Mouse (Mus musculus): ENCODE data around the gene 1700020D05Rik.
A peak's percentile ranks its signal among the peaks of the same experiment; 100 is the strongest.

1700020D05Rik gene

DNA sequence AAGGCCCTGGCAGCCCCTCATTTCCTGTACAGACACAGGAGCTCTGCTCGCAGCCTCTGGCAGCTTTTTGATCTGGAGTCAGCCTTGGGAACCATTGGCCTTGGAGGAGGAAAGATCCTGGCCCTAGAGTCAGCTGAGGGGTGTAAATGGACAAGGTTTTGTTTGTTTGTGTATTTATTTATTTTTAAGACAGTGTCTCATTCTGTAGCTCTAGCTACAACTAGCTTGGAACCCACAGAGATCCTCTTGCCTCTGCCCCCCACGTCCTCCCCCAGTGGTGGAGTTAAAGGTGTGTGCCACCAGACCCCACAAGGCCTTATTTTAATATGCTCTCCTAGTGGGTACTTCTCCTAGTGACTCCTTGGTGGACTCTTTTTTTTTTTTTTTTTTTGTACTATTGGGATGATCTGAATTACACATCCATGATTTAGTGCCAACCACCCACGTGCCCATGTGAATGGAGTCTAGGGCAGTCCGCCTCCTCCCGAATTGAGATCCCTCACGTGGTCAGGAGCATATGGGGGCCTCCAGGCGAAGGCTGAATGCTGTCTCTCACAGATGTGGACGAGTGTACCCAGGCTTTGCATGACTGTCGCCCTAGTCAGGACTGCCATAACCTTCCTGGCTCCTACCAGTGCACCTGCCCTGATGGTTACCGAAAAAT, 26.5 kb downstream of the 1700020D05Rik start:
- no peak for DNase-seq (ENCODE audit: extremely low read depth, low read depth)

DNA sequence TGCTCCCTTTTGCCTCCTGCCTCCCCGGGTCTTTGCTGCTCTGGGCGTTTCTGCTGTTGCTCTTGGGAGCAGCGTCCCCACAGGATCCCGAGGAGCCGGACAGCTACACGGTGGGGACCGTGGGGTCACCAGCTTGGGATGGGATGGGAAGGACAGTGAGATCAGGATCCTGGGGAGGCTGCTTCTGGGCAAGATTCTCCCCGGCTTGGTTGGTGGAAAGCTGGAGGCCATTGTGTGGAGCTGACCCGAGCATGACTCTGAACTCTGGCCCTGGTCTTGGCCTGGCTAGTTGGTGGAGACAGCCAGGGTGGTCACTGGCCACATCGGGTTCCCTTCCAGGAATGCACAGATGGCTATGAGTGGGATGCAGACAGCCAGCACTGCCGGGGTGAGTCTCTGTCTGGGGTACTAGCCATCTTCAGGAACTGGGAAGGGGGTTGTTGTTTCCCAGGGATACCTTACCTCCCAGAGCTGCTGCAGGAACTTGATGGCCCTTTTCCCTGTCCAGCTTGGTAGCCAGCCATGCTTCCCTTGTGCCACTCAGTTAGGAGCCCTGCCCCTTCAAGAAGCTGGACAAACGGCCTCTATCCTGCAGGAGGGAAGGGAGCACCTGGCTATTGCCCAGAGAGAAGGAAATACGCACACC, 28.4 kb downstream of the 1700020D05Rik start:
- no peak for DNase-seq (ENCODE audit: extremely low read depth, low read depth)

- DNase-seq (ENCODE audit: extremely low read depth, low read depth) = no peak
Observed at GRCm38 (mm10) chr19:5474281-5475068, 29.1 kb downstream of the 1700020D05Rik start.

GRCm38 (mm10) chr19:5473720-5474119, 29.9 kb downstream of the 1700020D05Rik start, which contains the start of gene Efemp2:
TSS of gene Efemp2 (plus strand) at chr19:5473954.
- peak; percentile 76 for DNase-seq (ENCODE audit: extremely low read depth, low read depth)

DNA sequence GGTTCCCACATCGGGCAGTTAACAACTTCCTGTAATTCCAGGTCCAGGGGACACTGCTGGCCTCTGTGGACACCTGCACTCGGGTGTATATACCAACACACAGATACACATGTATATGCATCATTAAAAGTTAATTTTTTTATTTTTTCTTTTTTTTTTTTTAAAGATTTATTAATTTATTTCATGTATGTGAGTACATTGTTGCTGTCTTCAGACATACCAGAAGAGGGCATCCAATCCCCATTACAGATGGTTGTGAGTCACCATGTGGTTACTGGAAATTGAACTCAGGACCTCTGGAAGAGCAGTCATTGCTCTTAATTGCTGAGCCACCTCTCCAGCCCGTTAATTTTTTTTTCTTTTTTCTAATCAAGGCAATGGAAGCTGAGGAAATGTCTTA, 30.7 kb downstream of the 1700020D05Rik start:
- DNase-seq (ENCODE audit: extremely low read depth, low read depth) = no peak

DNA sequence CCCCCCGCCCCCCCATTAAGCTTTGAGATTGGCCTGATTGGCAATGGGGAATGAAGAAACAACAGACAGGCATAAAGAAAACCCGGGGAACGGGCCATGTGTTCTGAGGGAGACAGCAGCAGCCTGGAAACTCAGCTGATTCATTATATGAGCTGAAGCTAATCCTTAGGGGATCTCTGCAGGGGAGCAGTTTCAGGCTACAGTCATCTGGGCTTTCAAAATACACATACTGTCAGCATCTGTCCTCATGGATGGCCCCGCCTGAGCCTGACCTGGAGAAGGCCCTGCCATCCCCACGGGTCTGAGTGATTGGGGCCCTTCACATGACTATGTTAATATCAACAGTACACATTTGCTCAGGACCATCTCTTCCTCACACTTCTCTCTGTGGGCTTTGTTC, 31.7 kb downstream of the 1700020D05Rik start:
- no peak for DNase-seq (ENCODE audit: extremely low read depth, low read depth)

DNA sequence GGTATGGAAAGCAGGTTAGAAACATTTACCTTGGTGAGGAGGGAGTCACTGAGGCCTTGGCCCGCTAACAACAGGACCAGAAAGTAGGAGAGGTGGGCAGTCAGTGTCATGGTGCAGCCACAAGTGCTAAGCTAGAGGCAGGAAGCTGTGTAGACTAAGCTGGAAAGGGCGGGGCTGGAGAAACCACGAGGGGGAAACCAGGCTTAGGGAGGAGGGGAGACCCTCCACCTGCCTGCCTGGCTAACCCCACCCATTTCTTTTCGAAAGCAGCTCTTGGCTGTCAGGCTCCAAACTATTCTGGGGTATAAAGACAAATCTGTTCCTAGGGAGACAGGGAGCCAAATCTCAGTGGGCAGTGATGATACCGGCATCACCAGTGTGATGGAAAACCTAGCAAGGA, 35.2 kb downstream of the 1700020D05Rik start, which contains the start of gene Ctsw:
Gene Ctsw (minus strand): TSS at position 134 of the 400 bp plus-strand sequence.
- DNase-seq (ENCODE audit: extremely low read depth, low read depth) = no peak

GRCm38 (mm10) chr19:5466916-5467500, 36.6 kb downstream of the 1700020D05Rik start:
- DNase-seq (ENCODE audit: extremely low read depth, low read depth) = no peak

DNA sequence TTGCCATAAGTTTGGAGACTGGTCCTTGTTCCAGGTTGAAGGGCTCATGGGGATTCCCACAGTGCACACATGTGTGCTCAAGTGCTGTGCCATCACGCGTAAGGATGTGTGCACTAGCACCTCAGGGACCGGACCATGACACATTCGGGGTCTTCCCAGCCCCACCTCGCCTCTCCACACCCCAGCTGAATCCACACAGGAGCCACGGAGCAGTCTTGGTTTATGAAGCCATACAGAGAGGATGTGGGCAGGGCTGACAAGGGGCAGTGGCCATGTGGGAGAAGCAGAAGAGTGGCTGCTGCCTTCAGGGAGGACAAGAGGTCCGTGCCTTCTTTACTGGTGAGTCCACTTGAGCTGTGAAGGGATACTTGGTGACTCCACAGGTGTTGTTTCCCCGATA, 38.5 kb downstream of the 1700020D05Rik start:
- no peak for DNase-seq (ENCODE audit: extremely low read depth, low read depth)

GRCm38 (mm10) chr19:5463791-5464562, 39.6 kb downstream of the 1700020D05Rik start:
- no peak for DNase-seq (ENCODE audit: extremely low read depth, low read depth)

- no peak for DNase-seq (ENCODE audit: extremely low read depth, low read depth)
Observed at GRCm38 (mm10) chr19:5463212-5463611, 40.4 kb downstream of the 1700020D05Rik start.

GRCm38 (mm10) chr19:5461411-5461810, 42.2 kb downstream of the 1700020D05Rik start:
- no peak for DNase-seq (ENCODE audit: extremely low read depth, low read depth)

DNA sequence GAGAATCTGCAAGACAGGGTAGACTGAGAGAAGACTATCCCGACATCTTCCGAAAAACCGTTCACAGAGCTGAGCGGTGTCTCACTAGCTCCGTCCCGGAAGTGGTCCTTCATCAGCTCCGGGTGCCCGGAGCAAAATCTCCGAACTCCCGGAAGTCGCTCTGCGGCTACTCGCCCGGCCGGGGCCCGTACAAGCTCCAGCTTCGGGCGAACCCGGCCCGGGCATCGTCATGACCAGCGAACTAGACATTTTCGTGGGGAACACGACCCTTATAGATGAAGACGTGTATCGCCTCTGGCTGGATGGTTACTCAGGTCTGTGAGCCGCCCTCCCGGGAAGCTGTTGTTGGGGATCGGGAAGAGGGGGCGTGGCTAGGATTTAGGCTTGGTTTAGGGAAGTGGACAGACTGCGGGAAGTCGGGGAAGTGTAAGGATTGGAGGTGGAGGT, 43.1 kb downstream of the 1700020D05Rik start, which contains the start of gene Fibp:
Gene Fibp (plus strand): TSS at position 151 of the 447 bp plus-strand sequence.
- peak; percentile 87 for DNase-seq (ENCODE audit: extremely low read depth, low read depth)

GRCm38 (mm10) chr19:5459896-5460295, 43.7 kb downstream of the 1700020D05Rik start:
- no peak for DNase-seq (ENCODE audit: extremely low read depth, low read depth)

GRCm38 (mm10) chr19:5459019-5459418, 44.6 kb downstream of the 1700020D05Rik start:
- no peak for DNase-seq (ENCODE audit: extremely low read depth, low read depth)

- DNase-seq (ENCODE audit: extremely low read depth, low read depth) = no peak
Observed at GRCm38 (mm10) chr19:5457746-5458442, 45.7 kb downstream of the 1700020D05Rik start, which contains the start of gene Ccdc85b. TSS of gene Ccdc85b (minus strand) at chr19:5457894.

GRCm38 (mm10) chr19:5456922-5457745, 46.5 kb downstream of the 1700020D05Rik start:
- DNase-seq (ENCODE audit: extremely low read depth, low read depth) = peak; percentile 76

- DNase-seq (ENCODE audit: extremely low read depth, low read depth) = no peak
Observed at GRCm38 (mm10) chr19:5456241-5456921, 47.2 kb downstream of the 1700020D05Rik start.

DNA sequence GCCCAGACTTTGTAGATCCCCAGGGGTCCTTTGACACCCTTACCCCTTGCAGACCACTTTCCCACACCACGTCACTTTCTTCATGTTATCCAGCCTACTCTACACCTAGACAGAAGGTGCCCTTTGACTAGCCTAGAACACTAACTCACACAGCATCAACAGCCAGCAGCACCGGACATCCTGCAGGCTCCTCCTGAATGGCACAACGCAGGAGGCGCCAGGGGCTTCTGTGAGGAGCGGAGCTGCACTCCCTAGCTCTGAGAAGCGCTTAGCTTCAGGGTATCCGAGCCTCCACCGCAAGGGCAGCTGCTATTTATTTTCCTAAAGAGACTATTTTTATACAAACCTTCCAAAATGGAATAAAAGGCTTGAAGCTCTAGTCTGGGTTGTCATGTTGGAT, 48.0 kb downstream of the 1700020D05Rik start:
- DNase-seq (ENCODE audit: extremely low read depth, low read depth) = no peak
